Mouse (Mus musculus) heart, adult 2 months (tissue): ENCODE results near the gene Lmbrd2. TPM values are rescaled to one million over a fixed set of nuclear protein-coding genes. Genes with fewer than 3 reads are reported as not detected.

Source experiments
- DNase-seq, 2 experiments: peaks; one replicate each; pipeline ENCODE4 v3.0.0; 2021
- H3K27ac ChIP-seq: fragments of 200-600 bp; 2 replicates; pipeline ENCODE4 v1.8.1; 2022
- H3K27me3 ChIP-seq: fragments of 200-500 bp; 2 replicates; pipeline ENCODE4 v1.6.1; 2012; ENCODE audit warnings: mild to moderate bottlenecking, low read length, inconsistent platforms, mixed read lengths; ENCODE audit not compliant: control insufficient read depth, insufficient read depth
- H3K36me3 ChIP-seq: fragments of 200-500 bp; 2 replicates; pipeline ENCODE4 v1.6.1; 2012; ENCODE audit warnings: low read length, inconsistent platforms; ENCODE audit not compliant: control insufficient read depth, insufficient read depth
- H3K4me1 ChIP-seq: fragments of 200-500 bp; 2 replicates; pipeline ENCODE4 v1.6.1; 2011; ENCODE audit warnings: low read length; ENCODE audit not compliant: control insufficient read depth, insufficient read depth
- H3K4me3 ChIP-seq: fragments of 200-600 bp; 2 replicates; pipeline ENCODE4 v1.8.1; 2022
- H3K79me2 ChIP-seq: fragments of 200-500 bp; replicated peaks from 2 replicates; pipeline ENCODE4 v1.6.1; 2012; ENCODE audit warnings: mild to moderate bottlenecking, inconsistent platforms, low read length, moderate library complexity, mixed read lengths; ENCODE audit not compliant: control insufficient read depth, insufficient read depth
- H3K9ac ChIP-seq: fragments of 200-500 bp; 2 replicates; pipeline ENCODE4 v1.6.1; 2012; ENCODE audit warnings: low read depth, mild to moderate bottlenecking, control low read depth, inconsistent platforms, low read length, mixed read lengths
- CTCF ChIP-seq: fragments of 200-600 bp; IDR thresholded peaks from 2 replicates; pipeline ENCODE4 v1.8.1; 2022; ENCODE audit warnings: antibody characterized with exemption, mild to moderate bottlenecking, moderate library complexity
- EP300 ChIP-seq: fragments of 200-500 bp; IDR thresholded peaks from 2 replicates; pipeline ENCODE4 v1.6.1; 2011; ENCODE audit warnings: low read depth, low read length, control low read depth; ENCODE audit not compliant: insufficient read depth
- POLR2A ChIP-seq: fragments of 200-500 bp; IDR thresholded peaks from 2 replicates; pipeline ENCODE4 v1.6.1; 2011; ENCODE audit warnings: mild to moderate bottlenecking, low read depth, low read length, control low read depth; ENCODE audit not compliant: insufficient read depth
- WGBS: fragments of 180-500 bp; shearing (Covaris S2); methylation state at CpG from one replicate; pipeline ENCODE4 v1.1.7; 2018; 5-methylcytosine and 5-hydroxymethylcytosine counted together
- intact Hi-C: fragments of 180-260 bp; cut with DNase I; formaldehyde crosslinking; loops from one replicate; pipeline ENCODE4 v1.15.1; 2025
- polyA plus RNA-seq: library from polyadenylated mRNA; depleted of rRNA; stranded (reverse); fragments of >200 nt; gene quantifications from 2 replicates; pipeline ENCODE4 v1.2.3, GENCODE M21; 2012
- total RNA-seq, 2 experiments: library from RNA; stranded (reverse); gene quantifications; 2 replicates each; pipeline ENCODE4 v1.2.3; 2021

The Lmbrd2 gene
- total and polyA plus RNA-seq, 3 experiments = 5.5 to 14.0 (median 12.4) TPM

GRCm38 (mm10) chr15:9100446-9101077, 39.8 kb upstream of the Lmbrd2 start:
- Histone ChIP-seq H3K9ac (no peak overlapping the region), H3K27ac (no peak overlapping the region), H3K4me1 (no peaks in the 10 kb centered on the region), H3K4me3 (no peak overlapping the region), H3K79me2 (no peaks in the 10 kb centered on the region), H3K27me3 (no peaks in the 10 kb centered on the region), H3K36me3 (peaks cover 3% of the 10 kb centered on the region)
- intact Hi-C loops = no loop called here
- WGBS = 94% methylated on average over 10 of the region's 10 CpGs
- TF ChIP-seq EP300 (no peak), CTCF (no peak), POLR2A (no peak)
- DNase-seq = no peak

DNA sequence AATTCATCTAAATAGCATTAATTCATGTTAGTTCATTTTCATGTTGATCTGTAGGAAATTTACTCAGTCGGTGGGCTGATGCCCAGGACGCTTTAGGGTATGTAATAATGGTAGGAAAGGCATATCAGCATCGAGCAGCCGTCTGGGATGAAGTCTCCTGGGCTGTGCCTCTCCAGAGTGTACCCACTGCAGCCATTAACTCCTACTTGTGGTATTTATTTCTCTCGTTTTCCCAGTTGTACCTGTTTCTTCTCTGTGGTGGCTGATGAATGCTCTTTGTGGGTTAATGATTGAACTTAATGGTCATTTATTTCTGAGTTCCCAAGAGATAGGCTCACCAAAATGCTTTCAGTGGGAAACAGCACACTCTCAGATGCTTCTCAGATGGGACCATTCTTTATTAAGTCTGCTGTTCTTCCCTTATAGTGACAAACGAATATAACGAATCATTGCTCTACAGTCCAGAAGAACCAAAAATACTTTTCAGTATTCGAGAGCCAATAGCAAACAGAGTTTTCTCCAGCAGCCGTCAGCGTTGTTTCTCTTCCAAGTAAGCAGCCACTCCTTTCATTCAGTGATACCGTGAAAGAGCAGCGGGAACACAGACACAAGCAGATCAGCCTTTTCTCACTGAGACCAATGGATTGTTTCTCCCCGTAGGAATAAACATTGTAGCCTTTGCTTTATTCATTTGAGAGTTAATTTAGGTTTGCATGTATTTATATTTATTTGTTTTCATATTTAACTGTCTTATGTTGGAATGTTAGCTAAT, 33.9 kb upstream of the Lmbrd2 start:
- Histone ChIP-seq H3K4me1 (no peaks in the 10 kb centered on the region), H3K4me3 (no peak overlapping the region), H3K27me3 (no peaks in the 10 kb centered on the region), H3K36me3 (no peaks in the 10 kb centered on the region), H3K9ac (no peak overlapping the region), H3K79me2 (no peaks in the 10 kb centered on the region), H3K27ac (no peak overlapping the region)
- DNase-seq = no peak
- no peak for TF ChIP-seq POLR2A
- no peak for TF ChIP-seq EP300
- TF ChIP-seq CTCF = no peak
- 77% methylated on average over 13 of the region's 13 CpGs for WGBS
- intact Hi-C loops = no loop called here

- Histone ChIP-seq H3K27ac (no peak overlapping the region), H3K27me3 (no peaks in the 10 kb centered on the region), H3K79me2 (no peaks in the 10 kb centered on the region), H3K9ac (no peak overlapping the region), H3K4me1 (no peaks in the 10 kb centered on the region), H3K4me3 (no peak overlapping the region), H3K36me3 (no peaks in the 10 kb centered on the region)
- no peak for DNase-seq
- TF ChIP-seq POLR2A (no peak), EP300 (no peak), CTCF (no peak)
- intact Hi-C loops = no loop called here
- 81% methylated on average over 6 of the region's 6 CpGs for WGBS
These were observed 29.6 kb upstream of the Lmbrd2 start for GRCm38 (mm10) chr15:9110526-9111347.

DNA sequence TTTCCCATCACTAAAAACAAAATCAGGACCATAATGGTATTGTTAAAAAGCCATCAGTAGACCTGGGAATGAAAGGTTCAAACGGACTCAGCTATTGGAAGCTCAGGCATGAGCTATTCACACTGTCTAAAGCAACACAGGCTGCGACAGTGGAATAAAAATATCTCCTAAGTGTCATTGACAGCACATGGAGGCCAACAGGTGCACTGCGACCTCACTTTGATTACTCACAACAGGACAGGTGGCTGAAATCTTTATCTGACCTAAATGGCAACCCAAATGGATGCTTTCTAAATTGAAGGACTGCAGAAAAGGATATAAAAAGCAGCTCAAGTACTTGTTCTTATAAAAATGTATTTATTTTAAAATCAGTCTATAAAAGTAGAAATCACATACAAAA, 28.7 kb upstream of the Lmbrd2 start:
- H3K9ac ChIP-seq = no peak overlapping the region
- WGBS = 76% methylated on average over 3 of the region's 3 CpGs
- no peak overlapping the region for H3K4me3 ChIP-seq
- intact Hi-C loops = no loop called here
- H3K27ac ChIP-seq = no peak overlapping the region
- no peaks in the 10 kb centered on the region for H3K27me3 ChIP-seq
- TF ChIP-seq POLR2A = no peak
- TF ChIP-seq EP300 = no peak
- no peak for TF ChIP-seq CTCF
- H3K4me1 ChIP-seq = no peaks in the 10 kb centered on the region
- H3K36me3 ChIP-seq = no peaks in the 10 kb centered on the region
- no peaks in the 10 kb centered on the region for H3K79me2 ChIP-seq
- no peak for DNase-seq

- H3K36me3 ChIP-seq = no peaks in the 10 kb centered on the region
- no peaks in the 10 kb centered on the region for H3K27me3 ChIP-seq
- H3K9ac ChIP-seq = no peak overlapping the region
- DNase-seq = no peak
- H3K79me2 ChIP-seq = no peaks in the 10 kb centered on the region
- WGBS = 65% methylated on average over 9 of the region's 9 CpGs
- no peak overlapping the region for H3K4me3 ChIP-seq
- no peak overlapping the region for H3K27ac ChIP-seq
- H3K4me1 ChIP-seq = no peaks in the 10 kb centered on the region
- TF ChIP-seq POLR2A (no peak), CTCF (no peak), EP300 (no peak)
- intact Hi-C loops = no loop called here
These were observed 26.8 kb upstream of the Lmbrd2 start for GRCm38 (mm10) chr15:9113556-9113955.
